Mouse (Mus musculus) lung, postnatal 4 days (tissue): Measurements from ENCODE around the gene P3h3.
A peak's percentile ranks its signal among the peaks of the same experiment; 100 is the strongest.
"Not testable (repeated sequence)": the region's sequence is repeated elsewhere in the genome, so short reads cannot be mapped to it uniquely, and the experiment has no call there.

Experiments used
- DNase-seq, 2 experiments: peaks; one replicate each; pipeline ENCODE4 v3.0.0; 2021

Gene P3h3

GRCm38 (mm10) chr6:124829799-124830700 lies 27.5 kb downstream of the P3h3 start:
- DNase-seq: peak; percentile 94 to 95

- DNase-seq: peak; percentile 99 to 100
These were observed 28.4 kb downstream of the P3h3 start, which contains the start of the genes Usp5 and Cdca3 for GRCm38 (mm10) chr6:124828868-124829798. Usp5 (minus strand) TSS chr6:124829484. Cdca3 (plus strand) TSS chr6:124829547.

- DNase-seq: peak; percentile 49 to 72
These were observed 29.4 kb downstream of the P3h3 start for GRCm38 (mm10) chr6:124828101-124828592.

- DNase-seq: no peak
These were observed 35.5 kb downstream of the P3h3 start for GRCm38 (mm10) chr6:124822049-124822448.

- peak in 1 of 2 experiments; percentile 9 for DNase-seq
These were observed 36.7 kb downstream of the P3h3 start for GRCm38 (mm10) chr6:124820891-124821290.

- DNase-seq: no peak
These were observed 39.6 kb downstream of the P3h3 start for GRCm38 (mm10) chr6:124817971-124818370.

- DNase-seq: peak in 1 of 2 experiments; percentile 21
These were observed 40.0 kb downstream of the P3h3 start for GRCm38 (mm10) chr6:124817563-124817962.

- DNase-seq: peak in 1 of 2 experiments; percentile 17
These were observed 40.4 kb downstream of the P3h3 start for GRCm38 (mm10) chr6:124817125-124817524.

- peak in 1 of 2 experiments; percentile 11 for DNase-seq
These were observed 40.9 kb downstream of the P3h3 start for GRCm38 (mm10) chr6:124816611-124817010.

- DNase-seq: peak in 1 of 2 experiments; percentile 17
These were observed 42.4 kb downstream of the P3h3 start for GRCm38 (mm10) chr6:124814858-124815774.

GRCm38 (mm10) chr6:124814448-124814847 lies 43.1 kb downstream of the P3h3 start:
- peak in 1 of 2 experiments; percentile 44 for DNase-seq

- DNase-seq: peak; percentile 93 to 94
These were observed 43.6 kb downstream of the P3h3 start, which contains the start of gene Tpi1 for GRCm38 (mm10) chr6:124813933-124814332. Tpi1 (minus strand) TSS chr6:124814296.

GRCm38 (mm10) chr6:124813496-124813895 lies 44.1 kb downstream of the P3h3 start:
- DNase-seq: peak; percentile 69 to 71

GRCm38 (mm10) chr6:124812848-124813247 lies 44.7 kb downstream of the P3h3 start:
- no peak for DNase-seq

- DNase-seq: no peak
These were observed 45.6 kb downstream of the P3h3 start for GRCm38 (mm10) chr6:124811701-124812560.

GRCm38 (mm10) chr6:124811403-124811665 lies 46.2 kb downstream of the P3h3 start:
- no peak for DNase-seq

- DNase-seq: not testable (repeated sequence)
These were observed 46.8 kb downstream of the P3h3 start for GRCm38 (mm10) chr6:124810566-124811402.

GRCm38 (mm10) chr6:124809775-124810538 lies 47.6 kb downstream of the P3h3 start:
- no peak for DNase-seq
